Mouse (Mus musculus): ENCODE data around the gene Slc12a6. TPM values are rescaled to one million over a fixed set of nuclear protein-coding genes. Genes with fewer than 3 reads are reported as not detected.

Slc12a6 gene
- polyA plus RNA-seq, 1 experiment: 110 TPM

DNA sequence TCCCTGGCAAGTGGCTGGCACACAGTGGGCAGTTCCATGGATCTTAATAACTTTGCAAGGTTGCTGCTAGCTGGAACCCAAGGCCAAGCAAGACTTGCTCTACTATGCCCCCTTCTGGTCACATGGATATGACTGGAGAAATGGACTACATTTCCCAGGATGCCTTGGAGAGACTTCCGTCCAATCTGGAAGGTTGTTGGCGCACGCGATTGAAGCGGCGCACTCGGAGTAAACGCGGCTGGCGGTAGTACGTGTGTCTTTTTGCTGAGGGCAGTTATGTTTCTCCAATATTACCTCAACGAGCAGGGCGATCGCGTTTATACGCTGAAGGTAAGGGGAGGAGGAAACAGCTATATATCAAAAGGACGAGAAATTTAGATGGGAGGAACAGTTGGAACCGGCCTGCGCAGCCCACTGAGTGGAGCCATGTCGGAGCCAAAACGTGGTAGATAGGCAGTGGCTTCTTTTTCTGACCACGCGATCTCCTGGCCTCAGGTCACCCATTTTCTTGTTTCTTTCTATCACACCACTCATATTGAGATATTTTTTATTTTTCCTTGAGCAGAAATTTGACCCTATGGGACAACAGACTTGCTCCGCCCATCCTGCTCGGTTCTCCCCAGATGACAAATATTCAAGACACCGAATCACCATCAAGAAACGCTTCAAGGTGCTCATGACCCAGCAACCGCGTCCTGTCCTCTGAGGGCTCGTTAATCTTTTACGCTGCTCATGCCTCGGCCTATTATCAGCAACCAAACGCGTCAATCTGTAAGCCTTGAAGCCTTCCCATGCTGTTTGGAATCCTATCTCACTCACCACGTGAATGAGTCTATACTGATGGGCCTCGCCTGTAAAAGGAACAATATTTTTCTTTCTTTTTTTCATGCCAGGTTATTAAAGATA lies 3.6 kb upstream of the Slc12a6 start, which contains the start of gene Nop10:
Gene Nop10 (plus strand): TSS at position 179 of the 906 bp plus-strand sequence.
- Histone ChIP-seq H3K4me3 (ENCODE audit: insufficient read depth, low read length) (peak within 1 kb of the TSS; percentile 85), H3K4me1 (ENCODE audit: control insufficient read depth, insufficient read depth, low read length) (peaks cover 16% of the 10 kb centered on the region), H3K27ac (ENCODE audit: insufficient read depth, low read depth, low read length) (peak within 1 kb of the TSS; percentile 51)
- TF ChIP-seq POLR2A (IDR thresholded peaks at IDR 0.05; ENCODE audit: borderline replicate concordance, low read depth, low read length) (0 out of 2 replicates have a peak, but pooled peaks have one; percentile 29), CTCF (IDR thresholded peaks at IDR 0.05; ENCODE audit: low read depth, low read length) (peak; percentile 82)

DNA sequence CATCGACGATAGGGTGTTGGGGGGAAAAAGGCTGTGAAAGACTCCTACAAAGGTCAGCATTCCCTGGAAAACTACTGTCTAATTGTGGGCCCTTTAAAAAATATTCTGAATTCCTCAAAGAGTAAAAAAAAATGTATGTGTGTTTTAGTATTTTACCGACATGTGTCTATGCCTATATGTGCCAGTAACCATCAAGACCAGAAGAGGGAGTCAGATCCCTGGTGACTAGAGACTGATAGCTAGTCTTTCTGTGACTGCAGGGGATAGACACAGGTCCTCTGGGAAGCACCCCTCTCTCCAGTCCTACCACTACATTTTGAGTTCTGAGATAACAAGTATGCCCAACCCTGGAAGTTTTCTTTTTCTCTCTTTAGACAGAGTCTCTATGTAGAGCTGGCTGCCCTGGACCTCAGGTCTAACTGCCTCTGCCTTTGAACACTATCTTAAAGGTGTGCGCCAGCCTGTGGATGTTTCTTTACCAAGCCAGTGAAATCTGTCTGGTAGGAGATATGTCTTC lies 2.8 kb upstream of the Slc12a6 start:
- Histone ChIP-seq H3K27ac (ENCODE audit: insufficient read depth, low read depth, low read length) (no peak overlapping the region), H3K4me1 (ENCODE audit: control insufficient read depth, insufficient read depth, low read length) (peaks cover 12% of the 10 kb centered on the region), H3K4me3 (ENCODE audit: insufficient read depth, low read length) (peak overlapping the region; percentile 85)
- TF ChIP-seq POLR2A (IDR thresholded peaks at IDR 0.05; ENCODE audit: borderline replicate concordance, low read depth, low read length) (no peak), CTCF (IDR thresholded peaks at IDR 0.05; ENCODE audit: low read depth, low read length) (no peak)

- peaks cover 11% of the 10 kb centered on the region; the same call in 1 of the 2 replicates for H3K4me1 ChIP-seq (ENCODE audit: control insufficient read depth, insufficient read depth, low read length)
- TF ChIP-seq POLR2A (IDR thresholded peaks at IDR 0.05; ENCODE audit: borderline replicate concordance, low read depth, low read length): no peak
- TF ChIP-seq CTCF (IDR thresholded peaks at IDR 0.05; ENCODE audit: low read depth, low read length): no peak
- H3K27ac ChIP-seq (ENCODE audit: insufficient read depth, low read depth, low read length): no peak overlapping the region
- H3K4me3 ChIP-seq (ENCODE audit: insufficient read depth, low read length): no peak overlapping the region
These were observed 1.3 kb upstream of the Slc12a6 start for GRCm38 (mm10) chr2:112264364-112264763.

DNA sequence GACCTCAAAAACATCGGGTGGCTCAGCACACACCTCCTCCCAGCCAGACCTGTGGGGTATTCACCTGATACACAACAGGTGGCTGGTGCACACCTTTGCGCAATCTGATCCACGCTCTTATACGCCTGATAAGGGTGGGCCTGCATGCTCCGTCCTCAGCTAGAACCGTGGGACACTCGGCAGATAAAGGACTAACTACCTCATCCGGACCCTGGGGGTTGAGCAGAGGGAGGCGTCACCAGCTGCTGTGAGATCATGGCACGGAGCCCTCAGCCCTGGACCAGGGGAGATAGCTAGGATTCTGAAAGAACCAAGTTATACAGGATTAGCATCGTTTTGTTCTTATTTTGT lies 592 bp downstream of the Slc12a6 start, which contains the start of gene Gm21985:
Gene Gm21985 (plus strand): TSS at position 73 of the 351 bp plus-strand sequence.
- Histone ChIP-seq H3K4me3 (ENCODE audit: insufficient read depth, low read length) (peak within 1 kb of the TSS; percentile 80), H3K4me1 (ENCODE audit: control insufficient read depth, insufficient read depth, low read length) (peaks cover 17% of the 10 kb centered on the region), H3K27ac (ENCODE audit: insufficient read depth, low read depth, low read length) (peak within 1 kb of the TSS; percentile 88)
- TF ChIP-seq CTCF (IDR thresholded peaks at IDR 0.05; ENCODE audit: low read depth, low read length): peak; percentile 8; the same call in 1 of the 2 replicates
- TF ChIP-seq POLR2A (IDR thresholded peaks at IDR 0.05; ENCODE audit: borderline replicate concordance, low read depth, low read length): no peak

- no peak for TF ChIP-seq CTCF (IDR thresholded peaks at IDR 0.05; ENCODE audit: low read depth, low read length)
- TF ChIP-seq POLR2A (IDR thresholded peaks at IDR 0.05; ENCODE audit: borderline replicate concordance, low read depth, low read length): peak; percentile 71; the same call in 1 of the 2 replicates
- peak overlapping the region; percentile 80 for H3K4me3 ChIP-seq (ENCODE audit: insufficient read depth, low read length)
- peaks cover 21% of the 10 kb centered on the region for H3K4me1 ChIP-seq (ENCODE audit: control insufficient read depth, insufficient read depth, low read length)
- H3K27ac ChIP-seq (ENCODE audit: insufficient read depth, low read depth, low read length): peak overlapping the region; percentile 88
These were observed 1.2 kb downstream of the Slc12a6 start for GRCm38 (mm10) chr2:112266780-112267179.

DNA sequence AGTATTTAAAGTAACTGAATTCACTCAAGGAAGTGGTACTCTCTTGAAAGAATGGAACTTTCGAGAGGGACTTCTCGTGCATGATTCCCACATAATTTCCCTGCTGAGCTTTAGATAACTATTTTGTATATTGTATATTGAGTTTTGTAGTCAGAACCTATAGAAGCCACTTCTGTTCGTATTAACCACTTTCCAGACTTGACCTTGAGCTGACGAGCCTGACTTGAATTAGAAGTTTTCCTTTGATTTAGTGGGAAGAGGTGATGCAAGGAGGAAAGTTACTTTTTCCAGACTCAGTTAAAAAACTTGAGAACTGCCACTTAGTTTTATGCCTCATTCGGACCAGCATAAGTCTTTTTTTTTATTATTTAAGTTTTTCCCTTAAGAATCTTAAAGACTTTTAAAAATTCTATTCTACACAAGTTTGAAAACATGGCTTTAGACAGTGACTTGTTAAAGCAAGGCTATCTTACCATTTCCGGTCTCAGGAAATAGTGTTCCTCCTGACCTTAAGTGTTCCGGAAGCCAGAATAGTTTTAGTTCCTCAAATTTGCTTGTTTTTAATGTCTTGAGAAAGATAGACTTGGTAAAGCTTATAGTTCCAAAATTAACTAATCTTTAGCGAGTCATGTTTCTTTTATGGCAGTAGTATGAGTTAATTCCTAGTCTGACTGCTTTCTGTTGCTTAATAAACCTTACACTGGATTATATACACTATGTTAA lies 2.1 kb downstream of the Slc12a6 start:
- no peak for TF ChIP-seq POLR2A (IDR thresholded peaks at IDR 0.05; ENCODE audit: borderline replicate concordance, low read depth, low read length)
- no peak for TF ChIP-seq CTCF (IDR thresholded peaks at IDR 0.05; ENCODE audit: low read depth, low read length)
- Histone ChIP-seq H3K4me3 (ENCODE audit: insufficient read depth, low read length) (peak overlapping the region; percentile 59), H3K4me1 (ENCODE audit: control insufficient read depth, insufficient read depth, low read length) (peaks cover 22% of the 10 kb centered on the region), H3K27ac (ENCODE audit: insufficient read depth, low read depth, low read length) (peak overlapping the region; percentile 88)

- Histone ChIP-seq H3K27ac (ENCODE audit: insufficient read depth, low read depth, low read length) (peak overlapping the region; percentile 40; the same call in 1 of the 2 replicates), H3K4me3 (ENCODE audit: insufficient read depth, low read length) (peak overlapping the region; percentile 48), H3K4me1 (ENCODE audit: control insufficient read depth, insufficient read depth, low read length) (peaks cover 18% of the 10 kb centered on the region)
- no peak for TF ChIP-seq CTCF (IDR thresholded peaks at IDR 0.05; ENCODE audit: low read depth, low read length)
- no peak for TF ChIP-seq POLR2A (IDR thresholded peaks at IDR 0.05; ENCODE audit: borderline replicate concordance, low read depth, low read length)
These were observed 4.4 kb downstream of the Slc12a6 start for GRCm38 (mm10) chr2:112270011-112270410.

GRCm38 (mm10) chr2:112272909-112273308 lies 7.3 kb downstream of the Slc12a6 start:
- Histone ChIP-seq H3K27ac (ENCODE audit: insufficient read depth, low read depth, low read length) (no peak overlapping the region), H3K4me1 (ENCODE audit: control insufficient read depth, insufficient read depth, low read length) (peaks cover 21% of the 10 kb centered on the region)
- TF ChIP-seq POLR2A (IDR thresholded peaks at IDR 0.05; ENCODE audit: borderline replicate concordance, low read depth, low read length) (no peak), CTCF (IDR thresholded peaks at IDR 0.05; ENCODE audit: low read depth, low read length) (no peak)

DNA sequence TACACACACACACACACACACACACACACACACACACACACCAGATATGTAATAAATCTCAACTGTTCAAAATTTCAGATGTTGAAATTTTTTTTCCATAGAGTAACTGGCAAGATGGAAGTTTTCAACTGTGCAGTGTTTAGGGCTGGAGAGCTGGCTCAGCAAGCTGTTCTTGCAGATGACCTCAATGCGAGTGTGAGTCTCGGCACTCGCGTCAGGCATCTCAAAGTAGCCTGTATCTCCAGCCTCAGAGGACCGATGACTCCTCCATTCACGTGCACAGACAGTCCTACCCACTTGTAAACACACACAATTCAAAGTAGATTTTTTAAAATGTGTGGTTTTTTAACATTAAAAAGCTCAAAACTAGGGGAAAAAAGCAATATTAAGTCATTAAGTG lies 7.8 kb downstream of the Slc12a6 start:
- Histone ChIP-seq H3K27ac (ENCODE audit: insufficient read depth, low read depth, low read length) (no peak overlapping the region), H3K4me3 (ENCODE audit: insufficient read depth, low read length) (no peak overlapping the region), H3K4me1 (ENCODE audit: control insufficient read depth, insufficient read depth, low read length) (peaks cover 26% of the 10 kb centered on the region)
- TF ChIP-seq POLR2A (IDR thresholded peaks at IDR 0.05; ENCODE audit: borderline replicate concordance, low read depth, low read length) (no peak), CTCF (IDR thresholded peaks at IDR 0.05; ENCODE audit: low read depth, low read length) (no peak)

More at GRCm38 (mm10) chr2:112272909-112273308, 7.3 kb downstream of the Slc12a6 start:
- no peak overlapping the region for H3K4me3 ChIP-seq (ENCODE audit: insufficient read depth, low read length)

Measured in bone marrow macrophage, adult 2 months (primary cell).